ENCODE assay signal across 13 mouse cellular contexts in the genomic region with DNA sequence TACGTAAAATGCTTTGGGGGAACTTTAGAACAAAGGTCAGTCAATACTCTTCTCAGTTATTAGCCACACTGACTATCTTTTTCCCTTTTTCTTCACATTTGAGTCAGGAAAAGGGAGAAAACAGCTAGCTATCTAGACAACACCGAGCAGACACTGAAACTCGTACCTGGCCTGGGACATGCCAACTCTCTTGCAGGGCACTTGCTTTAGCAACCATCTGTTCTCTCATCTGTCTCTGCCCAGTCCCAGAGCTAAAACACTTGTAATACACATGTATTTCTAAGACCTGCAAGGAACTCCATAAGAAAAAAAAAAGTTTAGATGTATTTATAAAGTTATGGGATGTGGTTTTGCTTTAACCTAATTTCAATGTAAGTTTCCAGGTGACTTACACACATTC.
DNase-seq lines count a peak whose midpoint lies in the region.
"Had no signal": no experiment of that assay in that cellular context is flagged by ENCODE, and none has a peak within 500 bp of the region (broad histone marks: within the 10 kb centered on the region; RNA-seq: fewer than 3 reads in every experiment).

No protein-coding gene starts in this region.

- intact Hi-C loops in heart, postnatal 36 days (cut with DNase I), result no loop called here

- DNase-seq in cerebellum, adult 8-10 months, result peak; percentile 37
- DNase-seq in cerebellum, postnatal 14 days, result no peak
- peak; percentile 16 for DNase-seq in heart, adult 11 months
- DNase-seq in heart, postnatal 36 days, result no peak
- DNase-seq in cerebellum, postnatal 36 days, result peak; percentile 21 to 34
- no peak for DNase-seq in frontal cortex, postnatal 14 days (ENCODE audit: low spot score in 2 of 2)
- DNase-seq: adrenal gland, adult 8-10 months; adrenal gland, postnatal 25 days; embryo, embryonic 11 days; gastrocnemius, postnatal 10 days; gastrocnemius, postnatal 36 days; kidney, adult 11 months; kidney, adult 9 months had no signal

Comparison
In these comparisons a context has a peak if more than half of its experiments do, and no peak if none do; other contexts are left out.
1. DNase-seq: peak in cerebellum, adult 8-10 months (single experiment), heart, adult 11 months (single experiment) and cerebellum, postnatal 36 days (2 of 2); none in cerebellum, postnatal 14 days (0 of 2), heart, postnatal 36 days (0 of 2) and frontal cortex, postnatal 14 days (0 of 2).